Mouse (Mus musculus): ENCODE measurements around the gene Dhrs7c.

GRCm38 (mm10) chr11:67839810-67840209 lies 41.8 kb downstream of the Dhrs7c start:
- no peak for TF ChIP-seq POLR2A (IDR thresholded peaks at IDR 0.05; ENCODE audit: low read depth, low read length)
- TF ChIP-seq CTCF (IDR thresholded peaks at IDR 0.05; ENCODE audit: extremely low read depth, insufficient read length, insufficient replicate concordance, low read depth, low read length), result no peak

Measured in small intestine, adult 2 months (tissue).